9 mouse cellular contexts compared by ENCODE assay signal in genomic region chr11:32227555-32227954, GRCm38 (mm10). TPM values are rescaled to one million over a fixed set of nuclear protein-coding genes. Genes with fewer than 3 reads are reported as not detected.
DNase-seq lines count a peak whose midpoint lies in the region; ATAC-seq and TF ChIP-seq lines count a peak whose summit lies in the region.
"Had no signal": no experiment of that assay in that cellular context is flagged by ENCODE, and none has a peak within 500 bp of the region (broad histone marks: within the 10 kb centered on the region; RNA-seq: fewer than 3 reads in every experiment).

No protein-coding gene starts in this region.

- 90% methylated on average over 9 of the region's 9 CpGs for WGBS in hindbrain, embryonic 10.5 days
- WGBS in hindbrain, embryonic 11.5 days = 90% methylated on average over 9 of the region's 9 CpGs
- WGBS in bone marrow, adult 2 months = 91% methylated on average over 9 of the region's 9 CpGs
- WGBS in forebrain, embryonic 16.5 days = 83% methylated on average over 9 of the region's 9 CpGs
- 92% methylated on average over 9 of the region's 9 CpGs for WGBS in midbrain, embryonic 10.5 days

- H3K9ac ChIP-seq in hindbrain, embryonic 11.5 days (ENCODE audit: low read depth, low read length) = no peak overlapping the region
- peak overlapping the region; percentile 2; the same call in 1 of the 2 replicates for H3K9ac ChIP-seq in forebrain, embryonic 16.5 days (replicated peaks; ENCODE audit: low read depth, low read length)

- no peaks in the 10 kb centered on the region for H3K9me3 ChIP-seq in hindbrain, embryonic 10.5 days
- no peaks in the 10 kb centered on the region for H3K9me3 ChIP-seq in hindbrain, embryonic 11.5 days (ENCODE audit: control insufficient read depth, low read length)
- no peaks in the 10 kb centered on the region for H3K9me3 ChIP-seq in forebrain, embryonic 16.5 days (ENCODE audit: control insufficient read depth, low read length)
- H3K9me3 ChIP-seq in midbrain, embryonic 10.5 days (replicated peaks) = no peaks in the 10 kb centered on the region
- H3K9me3 ChIP-seq: kidney, embryonic 15.5 days had no signal

- TF ChIP-seq POLR2A in bone marrow, adult 2 months (IDR thresholded peaks at IDR 0.05; ENCODE audit: borderline replicate concordance, control insufficient read depth, low read depth, low read length) = no peak

- no peak for DNase-seq in hindbrain, embryonic 10.5 days (ENCODE audit: low spot score)
- DNase-seq in hindbrain, embryonic 11.5 days (ENCODE audit: low spot score) = no peak
- DNase-seq in midbrain, embryonic 10.5 days (ENCODE audit: low spot score) = no peak
- no peak for DNase-seq in thymus, adult 18-20 months
- DNase-seq in retina, postnatal 1 day = no peak
- DNase-seq: gastrocnemius, postnatal 36 days had no signal

- no peak overlapping the region for H3K4me2 ChIP-seq in hindbrain, embryonic 11.5 days (replicated peaks; ENCODE audit: low read depth, low read length)
- no peak overlapping the region for H3K4me2 ChIP-seq in forebrain, embryonic 16.5 days (ENCODE audit: low read length)

- H3K27ac ChIP-seq in hindbrain, embryonic 10.5 days = 0 out of 2 replicates have a peak overlapping the region, but pooled peaks have one; percentile 8
- H3K27ac ChIP-seq in hindbrain, embryonic 11.5 days (ENCODE audit: low read depth, low read length) = no peak overlapping the region
- H3K27ac ChIP-seq in bone marrow, adult 2 months (ENCODE audit: control insufficient read depth, insufficient read depth, low read depth, low read length, poor library complexity) = no peak overlapping the region
- H3K27ac ChIP-seq in forebrain, embryonic 16.5 days (ENCODE audit: low read length) = no peak overlapping the region
- H3K27ac ChIP-seq in midbrain, embryonic 10.5 days (replicated peaks) = no peak overlapping the region; the same call in 1 of the 2 replicates

- H3K27me3 ChIP-seq in hindbrain, embryonic 10.5 days (ENCODE audit: insufficient read depth, poor library complexity, severe bottlenecking) = peaks cover 24% of the 10 kb centered on the region
- no peaks in the 10 kb centered on the region; the same call in 1 of the 2 replicates for H3K27me3 ChIP-seq in hindbrain, embryonic 11.5 days (ENCODE audit: control insufficient read depth, insufficient read depth, low read length)
- H3K27me3 ChIP-seq in forebrain, embryonic 16.5 days (replicated peaks; ENCODE audit: control insufficient read depth, insufficient read depth, low read length) = peaks cover 9% of the 10 kb centered on the region
- peaks cover 29% of the 10 kb centered on the region for H3K27me3 ChIP-seq in midbrain, embryonic 10.5 days (ENCODE audit: low read depth, poor library complexity, severe bottlenecking)
- H3K27me3 ChIP-seq: kidney, embryonic 15.5 days had no signal

- peaks cover 42% of the 10 kb centered on the region for H3K4me1 ChIP-seq in hindbrain, embryonic 10.5 days (replicated peaks)
- peaks cover 4% of the 10 kb centered on the region; the same call in 1 of the 2 replicates for H3K4me1 ChIP-seq in hindbrain, embryonic 11.5 days (replicated peaks; ENCODE audit: control insufficient read depth, insufficient read depth, low read length)
- H3K4me1 ChIP-seq in bone marrow, adult 2 months (ENCODE audit: control insufficient read depth, insufficient read depth, low read length) = peaks cover 7% of the 10 kb centered on the region
- peaks cover 28% of the 10 kb centered on the region for H3K4me1 ChIP-seq in forebrain, embryonic 16.5 days (replicated peaks; ENCODE audit: control insufficient read depth, insufficient read depth, low read length)
- peaks cover 38% of the 10 kb centered on the region for H3K4me1 ChIP-seq in midbrain, embryonic 10.5 days

- ATAC-seq in hindbrain, embryonic 11.5 days (ENCODE audit: low FRiP score) = no peak
- no peak for ATAC-seq in forebrain, embryonic 16.5 days

- no peak for TF ChIP-seq CTCF in bone marrow, adult 2 months (IDR thresholded peaks at IDR 0.05; ENCODE audit: control insufficient read depth, insufficient read depth, low read length)

- peak overlapping the region; percentile 83; the same call in 1 of the 2 replicates for H3K4me3 ChIP-seq in hindbrain, embryonic 10.5 days
- H3K4me3 ChIP-seq in hindbrain, embryonic 11.5 days (ENCODE audit: low read depth, low read length) = no peak overlapping the region
- H3K4me3 ChIP-seq in bone marrow, adult 2 months (replicated peaks; ENCODE audit: control insufficient read depth, low read depth, low read length) = peak overlapping the region; percentile 3
- no peak overlapping the region for H3K4me3 ChIP-seq in forebrain, embryonic 16.5 days (replicated peaks; ENCODE audit: low read length)
- peak overlapping the region; percentile 85; the same call in 1 of the 2 replicates for H3K4me3 ChIP-seq in midbrain, embryonic 10.5 days

- peaks cover 48% of the 10 kb centered on the region for H3K36me3 ChIP-seq in hindbrain, embryonic 10.5 days
- peaks cover 3% of the 10 kb centered on the region; the same call in 1 of the 2 replicates for H3K36me3 ChIP-seq in hindbrain, embryonic 11.5 days (ENCODE audit: control insufficient read depth, insufficient read depth, low read length)
- peaks cover 5% of the 10 kb centered on the region; the same call in 1 of the 2 replicates for H3K36me3 ChIP-seq in forebrain, embryonic 16.5 days (ENCODE audit: control insufficient read depth, insufficient read depth)
- H3K36me3 ChIP-seq in midbrain, embryonic 10.5 days = peaks cover 46% of the 10 kb centered on the region

RNA-seq across cellular contexts. Expression of gene Mpg, which starts 1.2 kb away (rescaled TPM):
- polyA plus RNA-seq in hindbrain, embryonic 10.5 days (2016; fragmentation: Nextera tagmentation; extraction: Ambion mirVana) = 34.2 and 36.3 TPM in 2 replicates
- 28.6 and 29.0 TPM in 2 replicates for polyA plus RNA-seq in hindbrain, embryonic 11.5 days (2014; fragmentation: Nextera tagmentation; extraction: Ambion mirVana)
- 10.9 and 20.1 TPM in 2 replicates for polyA plus RNA-seq in bone marrow, adult 2 months (2011; ENCODE audit: insufficient read depth, insufficient read length, low replicate concordance, missing spikeins)
- polyA plus RNA-seq in forebrain, embryonic 16.5 days (2015; fragmentation: Nextera tagmentation; extraction: Ambion mirVana) = 36.7 and 38.1 TPM in 2 replicates
- polyA plus RNA-seq in midbrain, embryonic 10.5 days (2016; fragmentation: Nextera tagmentation; extraction: Ambion mirVana) = 30.6 and 32.0 TPM in 2 replicates

RNA-seq across cellular contexts. Expression of gene Rhbdf1, which starts 5.5 kb away (rescaled TPM):
- 31.3 and 32.9 TPM in 2 replicates for polyA plus RNA-seq in hindbrain, embryonic 10.5 days (2016; fragmentation: Nextera tagmentation; extraction: Ambion mirVana)
- polyA plus RNA-seq in hindbrain, embryonic 11.5 days (2014; fragmentation: Nextera tagmentation; extraction: Ambion mirVana) = 19.1 and 21.0 TPM in 2 replicates
- polyA plus RNA-seq in bone marrow, adult 2 months (2011; ENCODE audit: insufficient read depth, insufficient read length, low replicate concordance, missing spikeins) = 2.4 and 4.2 TPM in 2 replicates
- 21.1 and 23.3 TPM in 2 replicates for polyA plus RNA-seq in forebrain, embryonic 16.5 days (2015; fragmentation: Nextera tagmentation; extraction: Ambion mirVana)
- polyA plus RNA-seq in midbrain, embryonic 10.5 days (2016; fragmentation: Nextera tagmentation; extraction: Ambion mirVana) = 25.1 and 26.2 TPM in 2 replicates

RNA-seq across cellular contexts. Expression of gene Snrnp25, which starts 22.3 kb away (rescaled TPM):
- polyA plus RNA-seq in hindbrain, embryonic 10.5 days (2016; fragmentation: Nextera tagmentation; extraction: Ambion mirVana) = 97.6 and 103 TPM in 2 replicates
- polyA plus RNA-seq in hindbrain, embryonic 11.5 days (2014; fragmentation: Nextera tagmentation; extraction: Ambion mirVana) = 82.5 and 84.2 TPM in 2 replicates
- polyA plus RNA-seq in bone marrow, adult 2 months (2011; ENCODE audit: insufficient read depth, insufficient read length, low replicate concordance, missing spikeins) = 61.6 and 71.3 TPM in 2 replicates
- polyA plus RNA-seq in forebrain, embryonic 16.5 days (2015; fragmentation: Nextera tagmentation; extraction: Ambion mirVana) = 45.0 and 45.6 TPM in 2 replicates
- 94.7 and 107 TPM in 2 replicates for polyA plus RNA-seq in midbrain, embryonic 10.5 days (2016; fragmentation: Nextera tagmentation; extraction: Ambion mirVana)

RNA-seq across cellular contexts. Expression of gene Il9r, which starts 27.5 kb away (rescaled TPM):
- polyA plus RNA-seq in hindbrain, embryonic 10.5 days (2016; fragmentation: Nextera tagmentation; extraction: Ambion mirVana) = not detected in 2 replicates
- not detected in 2 replicates for polyA plus RNA-seq in hindbrain, embryonic 11.5 days (2014; fragmentation: Nextera tagmentation; extraction: Ambion mirVana)
- 0.55 and 0.79 TPM in 2 replicates for polyA plus RNA-seq in bone marrow, adult 2 months (2011; ENCODE audit: insufficient read depth, insufficient read length, low replicate concordance, missing spikeins)
- polyA plus RNA-seq in forebrain, embryonic 16.5 days (2015; fragmentation: Nextera tagmentation; extraction: Ambion mirVana) = not detected in 2 replicates
- polyA plus RNA-seq in midbrain, embryonic 10.5 days (2016; fragmentation: Nextera tagmentation; extraction: Ambion mirVana) = 0.05 TPM in 1 of 2 replicates, not detected in the other
- polyA plus RNA-seq: kidney, embryonic 15.5 days had no signal

RNA-seq across cellular contexts. Expression of gene Nprl3, which starts 40.0 kb away (rescaled TPM):
- polyA plus RNA-seq in hindbrain, embryonic 10.5 days (2016; fragmentation: Nextera tagmentation; extraction: Ambion mirVana) = 41.1 and 45.6 TPM in 2 replicates
- 28.9 and 31.4 TPM in 2 replicates for polyA plus RNA-seq in hindbrain, embryonic 11.5 days (2014; fragmentation: Nextera tagmentation; extraction: Ambion mirVana)
- 69.5 and 75.3 TPM in 2 replicates for polyA plus RNA-seq in bone marrow, adult 2 months (2011; ENCODE audit: insufficient read depth, insufficient read length, low replicate concordance, missing spikeins)
- polyA plus RNA-seq in forebrain, embryonic 16.5 days (2015; fragmentation: Nextera tagmentation; extraction: Ambion mirVana) = 52.2 and 56.7 TPM in 2 replicates
- 42.6 and 45.3 TPM in 2 replicates for polyA plus RNA-seq in midbrain, embryonic 10.5 days (2016; fragmentation: Nextera tagmentation; extraction: Ambion mirVana)

Comparison
In these comparisons a context has a peak if more than half of its experiments do, and no peak if none do; other contexts are left out.
1. H3K4me3 ChIP-seq: peak in hindbrain, embryonic 10.5 days (single experiment), bone marrow, adult 2 months (single experiment) and midbrain, embryonic 10.5 days (single experiment); none in hindbrain, embryonic 11.5 days (single experiment) and forebrain, embryonic 16.5 days (single experiment).